Mouse (Mus musculus) liver, embryonic 14.5 days (tissue): Measurements from ENCODE around the gene Nolc1. TPM values are rescaled to one million over a fixed set of nuclear protein-coding genes. Genes with fewer than 3 reads are reported as not detected.

Source experiments
- ATAC-seq: fragments of 200-750 bp; cut with Nextera tagmentation; 2 replicates; pipeline ENCODE4 v1.8.0; 2017; ENCODE audit warnings: moderate number of reproducible peaks, mild to moderate bottlenecking, moderate library complexity; ENCODE audit not compliant: insufficient read depth
- DNase-seq, 3 experiments: peaks; one replicate each; pipeline ENCODE4 v3.0.0-alpha.2; 2012 to 2013; ENCODE audit warnings: low read depth in 3 of 3, low spot score in 3 of 3
- H3K27ac ChIP-seq: fragments of 300-500 bp; sonication (generic); 2 replicates; pipeline ENCODE4 v1.5.1; 2014; ENCODE audit warnings: moderate library complexity, mild to moderate bottlenecking, control low read depth, inconsistent platforms
- H3K27me3 ChIP-seq: fragments of 300-500 bp; sonication (generic); 2 replicates; pipeline ENCODE4 v1.6.1; 2014; ENCODE audit warnings: mild to moderate bottlenecking, low read length, moderate library complexity; ENCODE audit not compliant: control insufficient read depth, insufficient read depth
- H3K36me3 ChIP-seq: fragments of 300-500 bp; sonication (generic); replicated peaks from 2 replicates; pipeline ENCODE4 v1.6.1; 2014; ENCODE audit warnings: low read depth; ENCODE audit not compliant: control insufficient read depth, insufficient read depth
- H3K4me1 ChIP-seq, 2 experiments: fragments of 200-500 bp in 1 of 2; fragments of 300-500 bp in 1 of 2; sonication (generic) in 1 of 2; replicated peaks; 2 replicates each; pipeline ENCODE4 v1.6.1; 2012 to 2014; ENCODE audit warnings: antibody characterized with exemption in 1 of 2, inconsistent platforms in 1 of 2, low read length in 1 of 2; ENCODE audit not compliant: control insufficient read depth in 2 of 2, insufficient read depth in 2 of 2
- H3K4me2 ChIP-seq: fragments of 300-500 bp; sonication (generic); 2 replicates; pipeline ENCODE4 v1.6.1; 2014; ENCODE audit warnings: low read depth, mild to moderate bottlenecking, control low read depth, moderate library complexity
- H3K4me3 ChIP-seq, 2 experiments: fragments of 200-500 bp in 1 of 2; fragments of 300-500 bp in 1 of 2; sonication (generic) in 1 of 2; 2 replicates each; pipeline ENCODE4 v1.5.1; 2012 to 2014; ENCODE audit warnings: low read depth in 2 of 2, low read length in 2 of 2, mild to moderate bottlenecking in 2 of 2, control low read depth in 1 of 2, inconsistent platforms in 1 of 2, moderate library complexity in 1 of 2; ENCODE audit not compliant: insufficient read depth in 1 of 2
- H3K9ac ChIP-seq: fragments of 300-500 bp; sonication (generic); replicated peaks from 2 replicates; pipeline ENCODE4 v1.6.1; 2014; ENCODE audit warnings: mild to moderate bottlenecking, control low read depth, moderate library complexity
- H3K9me3 ChIP-seq: fragments of 300-500 bp; sonication (generic); 2 replicates; pipeline ENCODE4 v1.6.1; 2016; ENCODE audit warnings: low read length, mixed read lengths; ENCODE audit not compliant: control insufficient read depth
- CTCF ChIP-seq: IDR thresholded peaks from 2 replicates; pipeline ENCODE4 v1.5.1; 2016; ENCODE audit warnings: antibody characterized with exemption, low read depth, control low read depth
- EP300 ChIP-seq: IDR thresholded peaks from 2 replicates; pipeline ENCODE4 v1.6.1; 2016; ENCODE audit warnings: antibody characterized with exemption, low read depth
- WGBS: fragments of 180-500 bp; shearing (Covaris S2); extraction: QIAGEN DNeasy Blood & Tissue Kit; methylation state at CpG from one replicate; pipeline ENCODE4 v1.1.7; 2014; ENCODE audit not compliant: insufficient replicate concordance; 5-methylcytosine and 5-hydroxymethylcytosine counted together
- polyA plus RNA-seq, 2 experiments: library from polyadenylated mRNA; depleted of rRNA in 1 of 2; stranded (reverse) in 1 of 2; unstranded in 1 of 2; fragments of >200 nt; fragmentation: Nextera tagmentation in 1 of 2; extraction: Ambion mirVana in 1 of 2; gene quantifications; 2 replicates each; pipeline versions ENCODE4 v1.2.1 to v1.2.3; 2012 to 2014

The Nolc1 gene
- polyA plus RNA-seq, 2 experiments: 55.0 to 63.9 TPM

DNA sequence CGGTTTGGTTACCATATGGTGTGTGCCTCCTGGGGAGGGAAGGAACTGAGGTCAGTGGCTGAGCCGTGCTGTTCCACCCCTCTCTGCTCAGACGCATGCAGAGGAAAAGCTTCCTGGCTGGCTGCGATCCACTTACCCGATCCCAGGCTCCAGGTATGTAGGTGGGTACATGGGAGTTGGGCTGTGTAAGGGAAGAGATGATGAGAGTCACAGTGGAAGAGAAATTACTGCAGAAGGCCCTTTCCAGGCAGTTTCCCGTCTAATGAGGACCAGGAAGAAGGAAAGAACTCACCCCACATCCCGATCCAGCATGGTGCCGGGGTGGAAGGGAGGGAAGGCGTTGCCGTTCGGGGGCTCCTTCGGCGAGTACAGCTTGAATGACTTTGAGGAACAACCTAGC is 39.7 kb upstream of the Nolc1 start:
- Histone ChIP-seq H3K36me3 (peaks cover 48% of the 10 kb centered on the region), H3K27me3 (no peaks in the 10 kb centered on the region), H3K4me2 (peak overlapping the region; percentile 95), H3K9me3 (no peaks in the 10 kb centered on the region), H3K4me3 (peak overlapping the region in 1 of 2 experiments; percentile 71; a peak in 2 of 4 replicates), H3K9ac (peak overlapping the region; percentile 98), H3K4me1 (peaks cover 29 to 33% of the 10 kb centered on the region in 2 experiments), H3K27ac (peak overlapping the region; percentile 86)
- DNase-seq: no peak
- WGBS: 84% methylated on average over 13 of the region's 13 CpGs
- no peak for ATAC-seq
- no peak for TF ChIP-seq CTCF

DNA sequence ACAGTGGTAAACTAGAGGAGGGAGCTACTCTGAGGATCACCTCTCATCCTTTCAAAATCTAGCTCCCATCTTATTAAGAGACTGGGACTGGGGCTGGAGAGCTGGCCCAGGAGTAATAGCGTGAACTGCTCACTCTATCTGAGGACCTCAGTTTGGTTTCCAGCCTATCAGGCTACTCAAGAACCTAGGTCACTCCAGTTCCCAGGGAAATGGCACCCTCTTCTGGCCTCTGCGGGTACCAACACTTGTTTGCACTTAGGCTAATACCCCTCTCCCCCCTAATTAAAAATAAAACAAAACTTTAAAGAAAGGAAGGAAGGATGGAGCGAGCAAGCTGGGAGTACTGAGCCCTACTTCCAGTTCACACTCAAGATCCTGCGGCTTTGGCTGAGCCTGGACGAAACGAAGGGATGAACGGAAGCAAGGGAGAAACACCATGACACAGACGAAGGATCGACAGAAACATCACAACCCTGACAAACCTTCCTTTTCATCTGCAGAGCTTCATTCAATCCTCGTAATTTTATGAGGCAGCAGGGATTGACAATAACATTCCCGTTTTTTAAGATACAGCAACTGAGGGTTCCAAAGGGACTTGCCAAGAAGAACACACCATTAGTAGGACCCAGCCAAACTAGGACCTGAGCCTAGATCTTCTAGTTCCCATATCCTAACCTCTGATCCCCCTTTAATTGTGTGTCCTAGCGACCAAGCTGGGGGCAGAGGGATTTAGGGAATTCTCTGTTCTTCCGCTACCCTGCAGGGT is 39.0 kb upstream of the Nolc1 start:
- no peaks in the 10 kb centered on the region for H3K27me3 ChIP-seq
- H3K9me3 ChIP-seq: no peaks in the 10 kb centered on the region
- DNase-seq (no peak), ATAC-seq (no peak)
- peaks cover 36 to 39% of the 10 kb centered on the region in 2 experiments for H3K4me1 ChIP-seq
- peak overlapping the region; percentile 86 for H3K27ac ChIP-seq
- 49% methylated on average over 13 of the region's 13 CpGs for WGBS
- peak overlapping the region; percentile 95 for H3K4me2 ChIP-seq
- H3K4me3 ChIP-seq: peak overlapping the region; percentile 71 to 100
- peak; percentile 71 for TF ChIP-seq CTCF
- no peak for TF ChIP-seq EP300
- peak overlapping the region; percentile 98 for H3K9ac ChIP-seq
- H3K36me3 ChIP-seq: peaks cover 48% of the 10 kb centered on the region

- no peaks in the 10 kb centered on the region for H3K9me3 ChIP-seq
- peak overlapping the region; percentile 86 for H3K27ac ChIP-seq
- peak overlapping the region; percentile 98 for H3K9ac ChIP-seq
- WGBS: 4% methylated on average over 6 of the region's 6 CpGs
- no peaks in the 10 kb centered on the region for H3K27me3 ChIP-seq
- H3K4me2 ChIP-seq: peak overlapping the region; percentile 95
- peaks cover 41 to 43% of the 10 kb centered on the region in 2 experiments for H3K4me1 ChIP-seq
- ATAC-seq (peak; percentile 71), DNase-seq (peak in 2 of 3 experiments; percentile 64 to 69)
- H3K36me3 ChIP-seq: peaks cover 44% of the 10 kb centered on the region
- no peak for TF ChIP-seq CTCF
- TF ChIP-seq EP300: peak; percentile 88
- H3K4me3 ChIP-seq: peak overlapping the region; percentile 71 to 100
Observed at GRCm38 (mm10) chr19:46037243-46037924, 38.3 kb upstream of the Nolc1 start.

- ATAC-seq (no peak), DNase-seq (no peak)
- no peaks in the 10 kb centered on the region for H3K9me3 ChIP-seq
- H3K4me3 ChIP-seq: peak overlapping the region; percentile 71 to 100
- peaks cover 49 to 50% of the 10 kb centered on the region in 2 experiments for H3K4me1 ChIP-seq
- WGBS: 5% methylated on average over 13 of the region's 13 CpGs
- H3K36me3 ChIP-seq: peaks cover 36% of the 10 kb centered on the region
- peak overlapping the region; percentile 86 for H3K27ac ChIP-seq
- no peak for TF ChIP-seq EP300
- TF ChIP-seq CTCF: 0 out of 2 replicates have a peak, but pooled peaks have one; percentile 1
- peak overlapping the region; percentile 98 for H3K9ac ChIP-seq
- no peaks in the 10 kb centered on the region for H3K27me3 ChIP-seq
- H3K4me2 ChIP-seq: peak overlapping the region; percentile 95
Observed at GRCm38 (mm10) chr19:46037925-46038850, 37.5 kb upstream of the Nolc1 start.
